Mouse (Mus musculus) MEL (cell line): ENCODE measurements at regions not wholly inside any gene's neighbourhood (a gene's known extent, or its start where the extent isn't known, plus 50 kb on each side); places are given as distances from the start of the nearest gene placed in this dataset.

Experiments
- DNase-seq: peaks from one replicate; pipeline ENCODE4 v3.0.0; 2011; ENCODE audit warnings: low read depth, low spot score
- H3K27ac ChIP-seq: 2 replicates; pipeline ENCODE4 v1.5.1; 2012; ENCODE audit warnings: low read depth, mild to moderate bottlenecking, control low read depth, low read length, moderate library complexity; ENCODE audit not compliant: control insufficient read depth
- H3K27me3 ChIP-seq, 2 experiments: fragments of 150-350 bp in 1 of 2; sonication (generic) in 1 of 2; 2 replicates each; pipeline ENCODE4 v1.6.1; 2012; ENCODE audit warnings: low read length in 2 of 2, mild to moderate bottlenecking in 2 of 2, improper control_type of control experiment in 1 of 2, moderate library complexity in 1 of 2; ENCODE audit not compliant: insufficient read depth in 2 of 2, control insufficient read depth in 1 of 2
- H3K36me3 ChIP-seq, 2 experiments: 2 replicates each; pipeline ENCODE4 v1.6.1; 2012 to 2014; ENCODE audit warnings: low read length in 2 of 2, improper control_type of control experiment in 1 of 2, inconsistent platforms in 1 of 2, mild to moderate bottlenecking in 1 of 2; ENCODE audit not compliant: insufficient read depth in 2 of 2, control insufficient read depth in 1 of 2
- H3K4me1 ChIP-seq, 2 experiments: fragments of 150-350 bp in 1 of 2; sonication (generic) in 1 of 2; 2 replicates each; pipeline ENCODE4 v1.6.1; 2012; ENCODE audit warnings: low read length in 2 of 2, improper control_type of control experiment in 1 of 2, mild to moderate bottlenecking in 1 of 2; ENCODE audit not compliant: insufficient read depth in 2 of 2, control insufficient read depth in 1 of 2
- H3K4me3 ChIP-seq, 2 experiments: fragments of 150-350 bp in 1 of 2; sonication (generic) in 1 of 2; 2 replicates each; pipeline ENCODE4 v1.5.1; 2012; ENCODE audit warnings: low read depth in 2 of 2, low read length in 2 of 2, mild to moderate bottlenecking in 2 of 2, moderate library complexity in 2 of 2, control low read depth in 1 of 2, improper control_type of control experiment in 1 of 2; ENCODE audit not compliant: control insufficient read depth in 1 of 2, insufficient read depth in 1 of 2
- H3K79me2 ChIP-seq: 2 replicates; pipeline ENCODE4 v1.6.1; 2012; ENCODE audit warnings: mild to moderate bottlenecking, low read length, moderate library complexity; ENCODE audit not compliant: control insufficient read depth, poor library complexity, insufficient read depth
- H3K9ac ChIP-seq: 2 replicates; pipeline ENCODE4 v1.6.1; 2012; ENCODE audit warnings: low read depth, mild to moderate bottlenecking, control low read depth, low read length, moderate library complexity; ENCODE audit not compliant: control insufficient read depth, poor library complexity, severe bottlenecking
- H3K9me3 ChIP-seq: fragments of 150-350 bp; sonication (generic); replicated peaks from 2 replicates; pipeline ENCODE4 v1.6.1; 2012; ENCODE audit warnings: mild to moderate bottlenecking, low read length, improper control_type of control experiment, moderate library complexity; ENCODE audit not compliant: insufficient read depth
- CHD1 ChIP-seq: IDR thresholded peaks from 2 replicates; pipeline ENCODE4 v1.6.1; 2012; ENCODE audit warnings: low read depth, mild to moderate bottlenecking, inconsistent platforms, low read length, improper control_type of control experiment
- CHD2 ChIP-seq: IDR thresholded peaks from 2 replicates; pipeline ENCODE4 v1.6.1; 2011; ENCODE audit warnings: low read length, improper control_type of control experiment
- EP300 ChIP-seq, 2 experiments: IDR thresholded peaks; 2 replicates each; pipeline ENCODE4 v1.6.1; 2011; ENCODE audit warnings: improper control_type of control experiment in 2 of 2, low read length in 2 of 2, low read depth in 1 of 2, mild to moderate bottlenecking in 1 of 2
- ETS1 ChIP-seq: IDR thresholded peaks from 2 replicates; pipeline ENCODE4 v1.6.1; 2012; ENCODE audit warnings: low read depth, mild to moderate bottlenecking, inconsistent platforms, low read length, improper control_type of control experiment, moderate library complexity
- GATA1 ChIP-seq: IDR thresholded peaks from 2 replicates; pipeline ENCODE4 v1.6.1; 2011; ENCODE audit warnings: low read depth, low read length, improper control_type of control experiment
- HCFC1 ChIP-seq: IDR thresholded peaks from 2 replicates; pipeline ENCODE4 v1.6.1; 2012; ENCODE audit warnings: low read depth, mild to moderate bottlenecking, inconsistent platforms, low read length, improper control_type of control experiment, moderate library complexity
- JUND ChIP-seq: IDR thresholded peaks from 2 replicates; pipeline ENCODE4 v1.6.1; 2011; ENCODE audit warnings: low read depth, mild to moderate bottlenecking, improper control_type of control experiment, low read length
- KAT2A ChIP-seq: conservative IDR thresholded peaks from 2 replicates; pipeline ENCODE4 v1.6.1; 2012; ENCODE audit warnings: low read depth, low read length, improper control_type of control experiment, inconsistent platforms
- MAX ChIP-seq: IDR thresholded peaks from 2 replicates; pipeline ENCODE4 v1.6.1; 2011; ENCODE audit warnings: low read length, improper control_type of control experiment
- MXI1 ChIP-seq: IDR thresholded peaks from 2 replicates; pipeline ENCODE4 v1.6.1; 2011; ENCODE audit warnings: mild to moderate bottlenecking, low read depth, low read length, improper control_type of control experiment
- MYB ChIP-seq: IDR thresholded peaks from 2 replicates; pipeline ENCODE4 v1.6.1; 2011; ENCODE audit warnings: mild to moderate bottlenecking, low read depth, low read length, improper control_type of control experiment
- NRF1 ChIP-seq: IDR thresholded peaks from 2 replicates; pipeline ENCODE4 v1.6.1; 2014; ENCODE audit warnings: low read depth, mild to moderate bottlenecking, inconsistent platforms, low read length, improper control_type of control experiment, moderate library complexity; ENCODE audit not compliant: poor library complexity, insufficient read depth, severe bottlenecking
- POLR2A ChIP-seq, 2 experiments: IDR thresholded peaks; 2 replicates each; pipeline ENCODE4 v1.6.1; 2011 to 2012; ENCODE audit warnings: low read length in 2 of 2, mild to moderate bottlenecking in 2 of 2, control low read depth in 1 of 2, improper control_type of control experiment in 1 of 2, low read depth in 1 of 2, moderate library complexity in 1 of 2; ENCODE audit not compliant: control insufficient read depth in 1 of 2, insufficient read depth in 1 of 2, poor library complexity in 1 of 2
- POLR2AphosphoS5 ChIP-seq: IDR thresholded peaks from 2 replicates; pipeline ENCODE4 v1.6.1; 2012; ENCODE audit warnings: low read depth, borderline replicate concordance, mild to moderate bottlenecking, inconsistent platforms, low read length, moderate library complexity, mixed read lengths
- RCOR1 ChIP-seq: IDR thresholded peaks from 2 replicates; pipeline ENCODE4 v1.6.1; 2012; ENCODE audit warnings: low read depth, mild to moderate bottlenecking, inconsistent platforms, low read length, improper control_type of control experiment
- SIN3A ChIP-seq: IDR thresholded peaks from 2 replicates; pipeline ENCODE4 v1.6.1; 2012; ENCODE audit warnings: low read length, improper control_type of control experiment, inconsistent platforms
- TAL1 ChIP-seq: IDR thresholded peaks from 2 replicates; pipeline ENCODE4 v1.6.1; 2012; ENCODE audit warnings: mild to moderate bottlenecking, inconsistent platforms, low read length, moderate library complexity, mixed read lengths
- TBP ChIP-seq: IDR thresholded peaks from 2 replicates; pipeline ENCODE4 v1.8.0; 2011; ENCODE audit warnings: low read depth, low read length, improper control_type of control experiment
- TCF12 ChIP-seq: IDR thresholded peaks from 2 replicates; pipeline ENCODE4 v1.6.1; 2014; ENCODE audit warnings: low read depth, mild to moderate bottlenecking, inconsistent platforms, low read length, improper control_type of control experiment, moderate library complexity
- UBTF ChIP-seq: IDR thresholded peaks from 2 replicates; pipeline ENCODE4 v1.6.1; 2012; ENCODE audit warnings: low read depth, mild to moderate bottlenecking, inconsistent platforms, low read length, improper control_type of control experiment, moderate library complexity, borderline replicate concordance; ENCODE audit not compliant: insufficient read depth
- USF1 ChIP-seq: IDR thresholded peaks from 2 replicates; pipeline ENCODE4 v1.6.1; 2014; ENCODE audit warnings: low read depth, mild to moderate bottlenecking, inconsistent platforms, low read length, improper control_type of control experiment, moderate library complexity
- USF2 ChIP-seq, 2 experiments: IDR thresholded peaks; 2 replicates each; pipeline ENCODE4 v1.6.1; 2011 to 2012; ENCODE audit warnings: improper control_type of control experiment in 2 of 2, low read length in 2 of 2, borderline replicate concordance in 1 of 2, inconsistent platforms in 1 of 2, low read depth in 1 of 2, mild to moderate bottlenecking in 1 of 2; ENCODE audit not compliant: insufficient read depth in 1 of 2
- ZC3H11A ChIP-seq: IDR thresholded peaks from 2 replicates; pipeline ENCODE4 v1.6.1; 2012; ENCODE audit warnings: low read depth, mild to moderate bottlenecking, inconsistent platforms, low read length, improper control_type of control experiment
- ZKSCAN1 ChIP-seq: IDR thresholded peaks from 2 replicates; pipeline ENCODE4 v1.6.1; 2012; ENCODE audit warnings: low read depth, mild to moderate bottlenecking, inconsistent platforms, low read length, improper control_type of control experiment, moderate library complexity
- ZMIZ1 ChIP-seq: IDR thresholded peaks from 2 replicates; pipeline ENCODE4 v1.6.1; 2012; ENCODE audit warnings: low read depth, mild to moderate bottlenecking, inconsistent platforms, low read length, improper control_type of control experiment, moderate library complexity
- ZNF384 ChIP-seq: IDR thresholded peaks from 2 replicates; pipeline ENCODE4 v1.6.1; 2012; ENCODE audit warnings: low read depth, mild to moderate bottlenecking, inconsistent platforms, low read length, improper control_type of control experiment

- H3K9me3 ChIP-seq: no peaks in the 10 kb centered on the region
- no peak overlapping the region for H3K4me3 ChIP-seq
- H3K36me3 ChIP-seq: no peaks in the 10 kb centered on the region
- no peaks in the 10 kb centered on the region for H3K4me1 ChIP-seq
- H3K9ac ChIP-seq: no peak overlapping the region
- DNase-seq: no peak
- TF ChIP-seq SIN3A (no peak), MAX (no peak), HCFC1 (no peak), ZMIZ1 (no peak), GATA1 (no peak), ZC3H11A (no peak), MXI1 (no peak), JUND (no peak), USF1 (no peak), POLR2AphosphoS5 (no peak), KAT2A (no peak), POLR2A (IDR thresholded peaks at IDR 0.05; ENCODE audit: control insufficient read depth in 1 of 2, insufficient read depth in 1 of 2, low read depth in 1 of 2, low read length in 2 of 2, poor library complexity in 1 of 2) (no peak), RCOR1 (no peak), EP300 (IDR thresholded peaks at IDR 0.05; ENCODE audit: low read depth in 1 of 2, low read length in 2 of 2) (no peak), USF2 (IDR thresholded peaks at IDR 0.05; ENCODE audit: borderline replicate concordance in 1 of 2, insufficient read depth in 1 of 2, low read depth in 1 of 2, low read length in 2 of 2) (no peak), TAL1 (no peak), TCF12 (no peak), ZNF384 (no peak), ETS1 (no peak), MYB (no peak)
- TF ChIP-seq, all 39 proteins: peak for 0
- Histone ChIP-seq H3K27ac (no peak overlapping the region), H3K79me2 (no peaks in the 10 kb centered on the region), H3K27me3 (no peaks in the 10 kb centered on the region)
Observed at GRCm38 (mm10) chr6:22674586-22674929, 200.7 kb upstream of the Ptprz1 start.

GRCm38 (mm10) chr6:22673919-22674585 is 201.2 kb upstream of the Ptprz1 start:
- no peak overlapping the region for H3K9ac ChIP-seq
- no peaks in the 10 kb centered on the region for H3K27me3 ChIP-seq
- no peaks in the 10 kb centered on the region for H3K36me3 ChIP-seq
- H3K79me2 ChIP-seq: no peaks in the 10 kb centered on the region
- H3K27ac ChIP-seq: no peak overlapping the region
- DNase-seq: no peak
- H3K4me3 ChIP-seq: no peak overlapping the region
- H3K4me1 ChIP-seq: no peaks in the 10 kb centered on the region
- no peaks in the 10 kb centered on the region for H3K9me3 ChIP-seq
- TF ChIP-seq CHD1 (no peak), MYB (no peak), ZNF384 (no peak), TCF12 (no peak), TBP (no peak), ZKSCAN1 (no peak), CHD2 (no peak), NRF1 (no peak), UBTF (no peak), USF2 (IDR thresholded peaks at IDR 0.05; ENCODE audit: borderline replicate concordance in 1 of 2, insufficient read depth in 1 of 2, low read depth in 1 of 2, low read length in 2 of 2) (no peak), HCFC1 (no peak), MAX (no peak), USF1 (no peak)
